Mouse (Mus musculus) fibroblast of lung, adult 2 months (primary cell): ENCODE results near the gene Tmem258.

Experiments
- DNase-seq: peaks from one replicate; pipeline ENCODE4 v3.0.0-alpha.2; 2011; ENCODE audit warnings: low read depth

Gene Tmem258

GRCm38 (mm10) chr19:10222656-10223055 lies 18.8 kb downstream of the Tmem258 start:
- no peak for DNase-seq

- DNase-seq, result no peak
These were observed 19.7 kb downstream of the Tmem258 start for GRCm38 (mm10) chr19:10223561-10223960.

DNA sequence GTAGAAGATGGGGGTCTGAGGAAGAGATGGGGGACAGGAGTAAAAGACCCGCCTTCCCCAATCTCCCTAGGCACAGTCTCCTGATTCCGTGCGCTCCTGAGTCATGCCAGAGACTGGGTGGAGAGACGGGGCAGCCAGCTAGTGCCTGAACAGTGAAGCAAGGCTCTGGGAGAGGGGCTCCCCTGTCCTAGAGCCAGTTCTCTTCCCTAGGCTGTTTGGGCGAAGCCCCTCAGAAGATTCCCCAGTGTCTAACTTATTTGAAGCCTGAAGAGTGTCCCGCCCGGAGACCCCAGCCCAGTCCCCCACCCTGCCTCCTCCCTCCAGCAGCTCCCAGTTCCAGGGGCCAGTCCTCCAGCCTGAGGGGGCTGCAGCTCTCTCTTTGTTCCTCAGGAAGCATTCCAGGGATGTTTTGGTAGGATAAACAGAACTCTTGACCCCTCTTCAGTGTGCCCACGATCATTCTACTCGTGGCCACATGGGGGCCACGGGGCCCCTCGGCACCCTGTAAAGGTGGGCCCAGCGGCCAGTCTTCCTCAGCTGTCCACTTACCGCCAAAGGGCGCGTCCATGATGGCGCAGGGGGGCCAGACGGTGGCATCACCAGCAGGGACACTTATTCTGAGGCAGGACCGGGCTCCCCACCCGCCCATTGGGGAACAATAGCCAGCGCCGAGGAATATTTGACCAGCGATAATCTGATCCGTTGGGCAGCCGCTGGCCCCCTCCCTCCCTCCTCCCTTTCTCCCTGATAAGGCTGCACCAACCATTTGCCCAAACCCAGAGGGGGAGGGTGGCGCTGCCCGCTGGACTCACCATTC lies 21.0 kb downstream of the Tmem258 start:
- DNase-seq, result no peak

DNA sequence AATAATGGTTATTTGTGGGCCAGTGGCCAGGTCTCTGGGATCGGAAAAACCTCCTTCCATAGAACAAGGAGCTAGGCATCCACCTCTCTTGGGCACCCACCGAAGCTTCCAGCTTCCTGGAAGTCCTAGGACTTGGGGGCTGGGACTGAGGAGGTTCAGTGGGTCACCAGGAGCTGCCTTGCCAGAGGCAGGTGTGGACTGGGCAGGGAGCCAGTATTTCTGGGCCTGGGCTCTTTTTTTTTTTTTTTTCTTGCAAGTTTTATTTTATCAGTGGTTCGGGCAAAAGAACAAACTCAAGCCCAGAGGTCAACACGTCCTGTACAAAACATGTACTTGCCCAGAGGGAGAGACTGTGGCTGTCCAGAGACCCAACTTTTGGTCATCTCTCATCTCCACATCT lies 22.0 kb downstream of the Tmem258 start:
- DNase-seq, result no peak

DNA sequence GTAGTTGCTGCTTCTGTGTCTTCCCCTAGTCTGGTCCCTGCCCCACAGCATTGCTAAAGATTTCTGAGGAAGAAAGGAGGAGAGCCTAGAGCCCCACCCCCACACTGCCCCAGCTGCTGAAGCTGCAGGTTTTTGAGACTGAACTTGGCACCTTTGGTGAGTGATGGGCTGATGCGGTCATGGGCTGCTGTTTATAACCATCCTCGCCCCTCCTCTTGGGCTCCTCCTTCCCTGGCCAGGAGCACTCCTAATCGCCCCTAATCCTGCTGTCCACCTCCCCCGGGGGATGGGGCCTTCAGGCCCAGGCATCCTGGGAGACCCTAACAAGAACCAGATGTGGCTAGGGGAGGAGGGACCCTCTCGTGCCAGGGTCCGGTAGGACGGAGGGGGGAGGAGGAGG lies 27.2 kb downstream of the Tmem258 start:
- DNase-seq, result no peak

- no peak for DNase-seq
These were observed 28.1 kb downstream of the Tmem258 start for GRCm38 (mm10) chr19:10231871-10232270.

GRCm38 (mm10) chr19:10232327-10233017 lies 28.7 kb downstream of the Tmem258 start:
- DNase-seq, result no peak

DNA sequence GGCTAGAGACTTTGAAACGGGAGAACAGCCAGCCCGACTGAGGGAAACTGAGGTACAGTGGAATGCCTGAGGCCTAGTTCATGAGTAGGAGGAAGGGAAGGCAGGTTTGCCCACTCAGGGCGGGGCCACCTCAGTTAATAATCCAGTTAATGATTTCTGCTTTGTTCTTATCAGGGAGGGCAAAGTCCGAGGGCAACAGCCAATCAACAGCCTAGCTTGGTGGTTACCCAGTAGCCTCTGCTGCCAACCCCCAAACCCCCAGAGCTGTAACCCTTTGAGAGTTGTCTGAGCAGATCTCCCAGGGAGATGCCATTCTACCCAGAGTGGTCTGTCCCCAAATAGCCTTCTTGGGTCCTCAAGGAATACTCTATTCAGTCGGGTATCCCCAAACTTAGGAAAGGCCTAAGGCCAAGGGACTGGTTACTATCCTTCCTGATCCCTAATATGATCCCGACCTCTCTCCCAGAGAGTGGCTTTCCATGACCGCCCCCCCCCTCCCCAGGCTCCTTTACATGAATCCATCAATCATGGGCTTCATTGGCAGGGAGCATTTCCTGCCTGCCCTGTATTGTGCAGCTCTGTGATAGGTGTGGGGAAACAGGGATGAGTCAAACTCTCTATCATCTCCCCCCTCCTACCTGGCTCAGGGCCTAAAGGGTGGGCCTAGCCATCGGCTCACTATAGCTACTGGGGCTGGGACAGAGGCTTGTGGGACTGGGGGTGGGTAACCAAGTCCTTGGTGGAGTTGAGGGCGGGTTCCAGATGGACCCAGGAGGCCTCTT lies 32.2 kb downstream of the Tmem258 start:
- DNase-seq, result no peak

GRCm38 (mm10) chr19:10238477-10238876 lies 34.7 kb downstream of the Tmem258 start:
- DNase-seq, result no peak

DNA sequence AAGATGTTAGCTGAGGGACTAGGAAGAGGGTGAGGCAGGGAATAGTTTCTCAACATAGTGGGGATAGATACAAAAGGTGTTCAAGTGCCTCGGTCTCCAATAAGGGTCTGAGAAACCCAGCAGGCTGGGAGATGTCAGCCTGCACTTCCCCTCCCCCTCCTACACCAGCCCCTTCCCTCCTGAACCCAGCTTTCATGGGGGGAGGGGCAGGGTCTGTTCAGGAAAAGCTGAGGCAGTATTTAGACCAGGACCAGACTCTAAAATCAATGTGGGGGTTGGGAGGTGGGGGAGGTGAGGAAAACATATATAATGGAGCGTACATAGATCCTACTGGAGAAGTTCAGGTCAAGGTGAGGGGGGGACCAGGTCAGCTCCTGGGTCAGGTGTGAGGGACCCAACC lies 35.6 kb downstream of the Tmem258 start:
- DNase-seq, result no peak

DNA sequence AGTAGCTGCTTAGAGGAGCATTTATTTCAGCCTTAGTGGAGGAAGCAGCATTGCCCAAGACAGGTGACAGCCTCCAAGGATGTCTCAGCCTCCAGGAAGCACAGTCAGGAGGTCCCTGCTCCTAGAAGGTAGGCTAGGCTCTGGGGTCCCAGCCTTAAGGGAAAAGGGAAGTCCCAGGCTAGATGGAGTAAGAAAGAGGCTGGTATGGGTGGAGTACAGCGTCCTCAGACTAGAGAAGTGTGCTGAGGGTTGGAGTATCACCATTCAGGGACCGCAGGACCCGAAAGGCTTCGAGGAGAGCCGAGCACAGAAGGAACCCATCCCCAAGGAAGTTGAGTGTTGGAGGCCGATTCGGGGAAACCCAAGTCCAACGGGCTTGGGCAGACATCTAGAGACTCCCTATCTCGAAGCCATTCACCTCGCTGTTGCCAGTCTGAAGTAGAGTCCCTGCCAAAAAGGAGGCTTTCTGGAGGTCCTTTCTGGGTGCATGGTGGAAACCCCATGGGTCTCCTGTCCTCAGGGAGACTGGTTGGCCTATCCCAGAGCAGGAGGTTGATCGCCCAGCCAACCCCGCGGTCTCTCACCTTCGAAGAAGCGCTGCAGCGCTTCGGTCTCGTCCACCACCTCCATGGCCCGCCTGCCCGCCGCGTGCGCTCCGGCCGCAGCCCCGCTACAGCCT lies 36.3 kb downstream of the Tmem258 start:
- no peak for DNase-seq

DNA sequence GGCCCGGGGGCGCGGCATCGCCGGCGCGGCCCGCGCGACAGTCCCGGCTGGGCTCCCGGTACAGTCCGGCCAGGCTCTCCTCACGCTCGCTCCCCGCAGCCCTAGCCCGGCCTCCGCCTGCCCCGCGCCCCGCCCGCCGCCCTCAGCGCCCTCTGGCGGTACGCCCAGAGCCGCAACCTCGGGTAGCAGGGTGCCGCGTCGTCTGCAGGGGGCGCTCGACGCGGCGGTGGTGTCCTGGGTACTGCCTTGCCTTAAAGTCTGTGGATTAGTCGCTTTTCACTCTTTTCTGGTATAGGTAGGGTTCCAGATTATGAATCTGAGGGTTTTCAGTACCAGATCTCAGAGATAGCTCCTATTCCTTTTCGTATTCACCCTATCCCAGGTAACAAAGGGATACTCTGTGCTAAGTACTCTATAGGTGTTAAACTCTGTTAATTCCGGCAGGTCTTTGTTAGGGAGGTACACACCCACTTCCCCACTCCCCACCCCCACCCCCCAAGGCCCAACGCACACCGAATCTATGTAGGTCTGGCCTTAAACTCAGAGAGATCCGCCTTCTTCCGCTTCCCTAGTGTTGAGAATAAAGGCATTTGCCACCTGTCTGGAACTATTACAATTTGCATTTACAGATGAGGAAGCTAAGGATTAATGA lies 37.0 kb downstream of the Tmem258 start, which contains the start of gene Myrf:
Myrf (minus strand) TSS at position 95 of the 652 bp plus-strand sequence.
- DNase-seq, result no peak

- no peak for DNase-seq
These were observed 39.1 kb downstream of the Tmem258 start for GRCm38 (mm10) chr19:10242916-10243315.

GRCm38 (mm10) chr19:10244183-10244582 lies 40.4 kb downstream of the Tmem258 start:
- no peak for DNase-seq

GRCm38 (mm10) chr19:10247165-10247564 lies 43.4 kb downstream of the Tmem258 start:
- DNase-seq, result no peak

DNA sequence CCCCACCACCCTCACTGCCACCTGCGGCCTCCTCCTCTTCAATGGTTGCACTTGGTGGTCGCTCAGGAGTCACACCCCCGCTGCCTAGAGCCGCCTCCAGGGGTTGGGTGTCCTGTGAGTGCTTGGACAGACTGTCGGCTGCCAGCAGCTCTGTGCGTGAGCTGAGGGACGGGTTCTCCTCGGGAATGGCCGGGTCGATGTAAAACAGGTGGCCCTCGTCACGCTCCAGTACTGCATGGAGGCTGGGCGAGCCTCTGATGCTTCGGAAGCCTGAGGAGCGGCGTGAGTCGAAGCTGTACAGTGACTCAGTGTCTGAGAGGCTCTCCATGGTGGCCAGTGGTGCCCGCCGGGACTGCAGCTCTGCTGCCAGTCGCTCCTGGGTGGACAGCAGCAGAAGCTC lies 44.3 kb downstream of the Tmem258 start:
- no peak for DNase-seq
